Mouse (Mus musculus) liver, embryonic 12.5 days (tissue): ENCODE results near the gene Tram1l1. TPM values are rescaled to one million over a fixed set of nuclear protein-coding genes. Genes with fewer than 3 reads are reported as not detected.

Source experiments
- polyA plus RNA-seq: library from polyadenylated mRNA; unstranded; fragments of >200 nt; fragmentation: Nextera tagmentation; extraction: Ambion mirVana; gene quantifications from 2 replicates; pipeline ENCODE4 v1.2.1, GENCODE M21; 2016

Tram1l1 gene
- polyA plus RNA-seq, 1 experiment from 2014 or later, result 0.94 TPM

Other genes with a start within 250 kb of the Tram1l1 start
- gene 1700006A11Rik, start 105.2 kb downstream of the Tram1l1 start, polyA plus RNA-seq, result not detected in 2 replicates